Mouse (Mus musculus): ENCODE results near the gene Nap1l1.

The Nap1l1 gene

GRCm38 (mm10) chr10:111545648-111546047 is 72.6 kb downstream of the Nap1l1 start:
- DNase-seq (ENCODE audit: inconsistent age in 2 of 2, low spot score in 1 of 2) = no peak
